Mouse (Mus musculus): ENCODE measurements around the gene Ice2.

DNA sequence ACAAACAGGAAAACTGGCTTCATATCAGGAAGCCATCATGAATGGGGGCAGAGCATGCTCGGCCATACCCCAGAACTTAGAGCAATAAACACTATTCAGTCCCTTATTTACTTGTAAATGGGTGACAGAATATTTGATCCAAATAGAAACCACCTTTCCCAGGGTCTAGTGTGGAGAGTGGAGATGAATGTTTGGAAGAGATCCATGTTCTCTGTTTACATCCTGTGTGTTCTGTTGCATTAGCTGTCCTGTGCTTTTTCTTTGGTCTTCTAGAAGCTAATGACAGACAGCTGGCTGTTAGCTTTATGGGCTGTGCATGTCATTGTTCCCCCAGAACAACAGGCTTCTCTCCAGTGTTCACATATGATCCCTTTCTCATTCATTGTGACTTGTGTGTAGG lies 12.8 kb upstream of the Ice2 start:
- TF ChIP-seq POLR2A (IDR thresholded peaks at IDR 0.05; ENCODE audit: borderline replicate concordance, extremely low read depth, low read depth, low read length) (no peak), CTCF (IDR thresholded peaks at IDR 0.05; ENCODE audit: insufficient read depth, low read length) (no peak)
